Mouse (Mus musculus) liver, postnatal 0 days (tissue): Measurements from ENCODE around the gene Hmga1.

ENCODE experiments used
- CTCF ChIP-seq: sonication (generic); IDR thresholded peaks from 2 replicates; pipeline ENCODE4 v1.5.1; 2016; ENCODE audit warnings: antibody characterized with exemption, low read depth
- EP300 ChIP-seq: IDR thresholded peaks from 2 replicates; pipeline ENCODE4 v1.6.1; 2016; ENCODE audit warnings: antibody characterized with exemption, low read depth, mild to moderate bottlenecking

DNA sequence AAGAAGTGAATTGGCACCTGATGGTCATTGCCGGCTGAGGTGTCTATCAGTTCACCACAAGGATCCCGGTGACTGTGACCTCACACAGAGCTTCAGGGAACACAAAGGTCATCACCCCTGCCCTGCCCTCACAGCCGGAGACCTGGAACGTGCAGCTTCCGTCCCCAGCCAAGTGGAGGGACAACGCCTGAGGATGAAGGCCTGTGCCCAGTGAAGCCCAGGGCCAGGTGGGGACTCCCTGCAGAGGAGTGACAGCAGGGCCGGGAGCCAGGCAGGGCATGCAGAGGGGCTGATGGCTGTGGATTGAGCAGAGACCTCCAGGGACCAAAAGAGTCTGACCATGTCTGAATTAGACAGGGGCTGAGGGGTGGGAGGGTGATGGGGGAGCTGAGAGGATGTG, 33.2 kb upstream of the Hmga1 start:
- TF ChIP-seq CTCF, result no peak
- no peak for TF ChIP-seq EP300
